Comparison of ENCODE assay signal across 18 mouse cellular contexts in genomic region chr3:94832100-94832499, GRCm38 (mm10). TPM values are rescaled to one million over a fixed set of nuclear protein-coding genes. Genes with fewer than 3 reads are reported as not detected.
DNase-seq lines count a peak whose midpoint lies in the region; ATAC-seq and TF ChIP-seq lines count a peak whose summit lies in the region.
"Had no signal": no experiment of that assay in that cellular context is flagged by ENCODE, and none has a peak within 500 bp of the region (broad histone marks: within the 10 kb centered on the region; RNA-seq: fewer than 3 reads in every experiment).

No protein-coding gene starts in this region.

- intact Hi-C loops in heart, postnatal 36 days (cut with DNase I), result no loop called here

- H3K27ac ChIP-seq in heart, embryonic 10.5 days, result no peak overlapping the region; the same call in 1 of the 2 replicates
- peak overlapping the region; percentile 35; the same call in 1 of the 2 replicates for H3K27ac ChIP-seq in kidney, embryonic 16.5 days (ENCODE audit: low read length)
- H3K27ac ChIP-seq in intestine, embryonic 16.5 days (ENCODE audit: low read length), result no peak overlapping the region
- no peak overlapping the region; the same call in 1 of the 2 replicates for H3K27ac ChIP-seq in liver, postnatal 0 days (ENCODE audit: low read depth)
- H3K27ac ChIP-seq: forebrain, embryonic 10.5 days; hindbrain, embryonic 14.5 days; stomach, postnatal 0 days had no signal

- no peak overlapping the region for H3K4me2 ChIP-seq in kidney, embryonic 16.5 days (replicated peaks; ENCODE audit: low read depth, low read length)
- peak overlapping the region; percentile 19; the same call in 1 of the 2 replicates for H3K4me2 ChIP-seq in intestine, embryonic 16.5 days (ENCODE audit: low read depth, low read length)
- H3K4me2 ChIP-seq in liver, postnatal 0 days (ENCODE audit: low read depth, low read length), result peak overlapping the region; percentile 47
- H3K4me2 ChIP-seq: hindbrain, embryonic 14.5 days; midbrain, embryonic 11.5 days had no signal

- H3K9ac ChIP-seq in kidney, embryonic 16.5 days (replicated peaks; ENCODE audit: low read length), result no peak overlapping the region
- H3K9ac ChIP-seq in intestine, embryonic 16.5 days (ENCODE audit: low read depth, low read length), result no peak overlapping the region
- H3K9ac ChIP-seq in liver, postnatal 0 days (replicated peaks), result 0 out of 2 replicates have a peak overlapping the region, but pooled peaks have one; percentile 5
- H3K9ac ChIP-seq: hindbrain, embryonic 14.5 days had no signal

- DNase-seq in heart, embryonic 10.5 days (ENCODE audit: low spot score), result no peak
- no peak for DNase-seq in heart, postnatal 36 days
- DNase-seq in kidney, adult 18-20 months, result no peak
- DNase-seq in liver, postnatal 0 days, result no peak
- no peak for DNase-seq in gastrocnemius, postnatal 25 days
- no peak for DNase-seq in adrenal gland, postnatal 14 days
- DNase-seq: cerebellum, adult 11-12 months; layer of hippocampus, postnatal 36 days; lung, adult 18-20 months; thymus, postnatal 14 days had no signal

- WGBS in heart, embryonic 10.5 days, result 6% methylated on average over 9 of the region's 9 CpGs
- 30% methylated on average over 9 of the region's 9 CpGs for WGBS in kidney, embryonic 16.5 days
- WGBS in intestine, embryonic 16.5 days, result 19% methylated on average over 9 of the region's 9 CpGs
- WGBS in liver, postnatal 0 days (ENCODE audit: insufficient replicate concordance), result 14% methylated on average over 9 of the region's 9 CpGs

- no peaks in the 10 kb centered on the region for H3K36me3 ChIP-seq in heart, embryonic 10.5 days
- H3K36me3 ChIP-seq in kidney, embryonic 16.5 days (ENCODE audit: insufficient read depth, low read length), result no peaks in the 10 kb centered on the region
- H3K36me3 ChIP-seq in intestine, embryonic 16.5 days (ENCODE audit: control insufficient read depth, insufficient read depth, low read length), result no peaks in the 10 kb centered on the region
- H3K36me3 ChIP-seq in liver, postnatal 0 days (replicated peaks; ENCODE audit: insufficient read depth, low read length), result no peaks in the 10 kb centered on the region
- H3K36me3 ChIP-seq: forebrain, embryonic 10.5 days had no signal

- peaks cover 15% of the 10 kb centered on the region; the same call in 1 of the 2 replicates for H3K4me1 ChIP-seq in heart, embryonic 10.5 days
- peaks cover 3% of the 10 kb centered on the region; the same call in 1 of the 2 replicates for H3K4me1 ChIP-seq in kidney, embryonic 16.5 days (ENCODE audit: insufficient read depth, low read length)
- H3K4me1 ChIP-seq in intestine, embryonic 16.5 days (ENCODE audit: control insufficient read depth, insufficient read depth, low read length), result no peaks in the 10 kb centered on the region
- peaks cover 6% of the 10 kb centered on the region; the same call in 1 of the 2 replicates for H3K4me1 ChIP-seq in liver, postnatal 0 days (ENCODE audit: insufficient read depth)

- no peak for ATAC-seq in kidney, embryonic 16.5 days (ENCODE audit: low FRiP score, low TSS enrichment)
- no peak for ATAC-seq in intestine, embryonic 16.5 days
- ATAC-seq in liver, postnatal 0 days, result no peak
- ATAC-seq: Patski had no signal

- no peak for TF ChIP-seq CTCF in liver, postnatal 0 days (IDR thresholded peaks at IDR 0.05; ENCODE audit: low read depth)

- no peaks in the 10 kb centered on the region for H3K27me3 ChIP-seq in heart, embryonic 10.5 days (ENCODE audit: insufficient read depth, poor library complexity, severe bottlenecking)
- no peaks in the 10 kb centered on the region for H3K27me3 ChIP-seq in kidney, embryonic 16.5 days (ENCODE audit: insufficient read depth, low read length)
- H3K27me3 ChIP-seq in intestine, embryonic 16.5 days (replicated peaks; ENCODE audit: control insufficient read depth, insufficient read depth, low read length), result no peaks in the 10 kb centered on the region
- H3K27me3 ChIP-seq in liver, postnatal 0 days (ENCODE audit: insufficient read depth, low read length), result no peaks in the 10 kb centered on the region
- H3K27me3 ChIP-seq: Patski had no signal

- no peak for TF ChIP-seq EP300 in liver, postnatal 0 days (IDR thresholded peaks at IDR 0.05; ENCODE audit: low read depth)

- H3K9me3 ChIP-seq in heart, embryonic 10.5 days, result no peaks in the 10 kb centered on the region
- H3K9me3 ChIP-seq in kidney, embryonic 16.5 days (ENCODE audit: low read length), result no peaks in the 10 kb centered on the region; the same call in 1 of the 2 replicates
- H3K9me3 ChIP-seq in intestine, embryonic 16.5 days (ENCODE audit: control insufficient read depth, low read length), result peaks cover 2% of the 10 kb centered on the region; the same call in 1 of the 2 replicates
- H3K9me3 ChIP-seq in liver, postnatal 0 days (ENCODE audit: low read length), result no peaks in the 10 kb centered on the region

- peak overlapping the region; percentile 28; the same call in 1 of the 2 replicates for H3K4me3 ChIP-seq in heart, embryonic 10.5 days
- no peak overlapping the region for H3K4me3 ChIP-seq in kidney, embryonic 16.5 days (ENCODE audit: low read length)
- no peak overlapping the region for H3K4me3 ChIP-seq in intestine, embryonic 16.5 days (ENCODE audit: low read length)
- H3K4me3 ChIP-seq in liver, postnatal 0 days (ENCODE audit: low read depth, low read length), result no peak overlapping the region
- H3K4me3 ChIP-seq: forebrain, embryonic 10.5 days; myocyte had no signal

RNA-seq across cellular contexts. Expression of gene Pogz, which starts 5.3 kb away (rescaled TPM):
- 11.8 and 13.2 TPM in 2 replicates for polyA plus RNA-seq in heart, embryonic 10.5 days (2016; fragmentation: Nextera tagmentation; extraction: Ambion mirVana)
- 10 to 100 TPM; 18.7 to 21.5 TPM for total RNA-seq in heart, postnatal 36 days (2021)
- 15.9 and 21.0 TPM in 2 replicates for polyA plus RNA-seq in kidney, embryonic 16.5 days (2015; fragmentation: Nextera tagmentation; extraction: Ambion mirVana)
- polyA plus RNA-seq in intestine, embryonic 16.5 days (2015; fragmentation: Nextera tagmentation; extraction: Ambion mirVana), result 9.2 and 9.9 TPM in 2 replicates
- 2.9 and 3.3 TPM in 2 replicates for polyA plus RNA-seq in liver, postnatal 0 days (2015; fragmentation: Nextera tagmentation; extraction: Ambion mirVana)
- 10 to 100 TPM; 13.3 to 13.4 TPM for total RNA-seq in gastrocnemius, postnatal 25 days (2021)
- total RNA-seq in adrenal gland, postnatal 14 days (2021), result 29.1 and 31.4 TPM in 2 replicates

RNA-seq across cellular contexts. Expression of gene Cgn, which starts 45.8 kb away (rescaled TPM):
- polyA plus RNA-seq in heart, embryonic 10.5 days (2016; fragmentation: Nextera tagmentation; extraction: Ambion mirVana), result 3.4 and 8.0 TPM in 2 replicates
- total RNA-seq in heart, postnatal 36 days (2021), result under 1 TPM; 0.35 to 0.83 TPM
- 20.7 and 24.0 TPM in 2 replicates for polyA plus RNA-seq in kidney, embryonic 16.5 days (2015; fragmentation: Nextera tagmentation; extraction: Ambion mirVana)
- 80.9 and 90.7 TPM in 2 replicates for polyA plus RNA-seq in intestine, embryonic 16.5 days (2015; fragmentation: Nextera tagmentation; extraction: Ambion mirVana)
- polyA plus RNA-seq in liver, postnatal 0 days (2015; fragmentation: Nextera tagmentation; extraction: Ambion mirVana), result 8.7 and 9.5 TPM in 2 replicates
- not detected for total RNA-seq in gastrocnemius, postnatal 25 days (2021)
- total RNA-seq in adrenal gland, postnatal 14 days (2021), result 2.0 and 3.3 TPM in 2 replicates

RNA-seq across cellular contexts. Expression of gene Psmb4, which starts 54.7 kb away (rescaled TPM):
- 305 and 348 TPM in 2 replicates for polyA plus RNA-seq in heart, embryonic 10.5 days (2016; fragmentation: Nextera tagmentation; extraction: Ambion mirVana)
- 100 to 1,000 TPM; 231 to 243 TPM for total RNA-seq in heart, postnatal 36 days (2021)
- 341 and 366 TPM in 2 replicates for polyA plus RNA-seq in kidney, embryonic 16.5 days (2015; fragmentation: Nextera tagmentation; extraction: Ambion mirVana)
- polyA plus RNA-seq in intestine, embryonic 16.5 days (2015; fragmentation: Nextera tagmentation; extraction: Ambion mirVana), result 299 and 315 TPM in 2 replicates
- polyA plus RNA-seq in liver, postnatal 0 days (2015; fragmentation: Nextera tagmentation; extraction: Ambion mirVana), result 172 and 174 TPM in 2 replicates
- 100 to 1,000 TPM; 172 to 192 TPM for total RNA-seq in gastrocnemius, postnatal 25 days (2021)
- total RNA-seq in adrenal gland, postnatal 14 days (2021), result 262 and 280 TPM in 2 replicates
